Mouse (Mus musculus) heart, postnatal 36 days (tissue): ENCODE data around the gene Cntnap2. TPM values are rescaled to one million over a fixed set of nuclear protein-coding genes. Genes with fewer than 3 reads are reported as not detected.

Experiments used
- DNase-seq, 2 experiments: peaks; one replicate each; pipeline ENCODE4 v3.0.0; 2021 to 2022
- intact Hi-C: fragments of 180-260 bp; cut with DNase I; formaldehyde crosslinking; loops from one replicate; pipeline ENCODE4 v1.15.1; 2025
- total RNA-seq, 2 experiments: library from RNA; stranded (reverse); gene quantifications; 2 replicates each; pipeline ENCODE4 v1.2.3; 2021

Cntnap2 gene
- not detected for total RNA-seq

GRCm38 (mm10) chr6:45059091-45059490 is at the start of gene Cntnap2:
Gene Cntnap2 (plus strand): TSS chr6:45059357.
- DNase-seq: peak in 1 of 2 experiments; percentile 6

GRCm38 (mm10) chr6:45026011-45026682 is 33.0 kb upstream of the Cntnap2 start:
- intact Hi-C loops: loop anchor here (2.0 to 10.0 kb wide), 3 partner anchors 931 to 1629 kb away; no protein-coding TSS in a partner anchor
- no peak for DNase-seq

More at GRCm38 (mm10) chr6:45059091-45059490, at the start of gene Cntnap2:
- intact Hi-C loops: no loop called here

GRCm38 (mm10) chr6:45039454-45039853 is 19.7 kb upstream of the Cntnap2 start:
- intact Hi-C loops: no loop called here

GRCm38 (mm10) chr6:45059556-45060471 is 657 bp downstream of the Cntnap2 start:
- intact Hi-C loops: no loop called here
- DNase-seq: no peak

More at GRCm38 (mm10) chr6:45039454-45039853, 19.7 kb upstream of the Cntnap2 start:
- no peak for DNase-seq

GRCm38 (mm10) chr6:45062214-45062997 is 3.2 kb downstream of the Cntnap2 start:
- intact Hi-C loops: no loop called here
- DNase-seq: no peak

- no peak for DNase-seq
- intact Hi-C loops: no loop called here
Observed at GRCm38 (mm10) chr6:45088304-45088703, 29.1 kb downstream of the Cntnap2 start.

GRCm38 (mm10) chr6:45113613-45114012 is 54.5 kb downstream of the Cntnap2 start:
- intact Hi-C loops: no loop called here
- DNase-seq: no peak

GRCm38 (mm10) chr6:45144882-45145281 is 85.7 kb downstream of the Cntnap2 start:
- DNase-seq: no peak
- intact Hi-C loops: no loop called here

- no peak for DNase-seq
- intact Hi-C loops: no loop called here
Observed at GRCm38 (mm10) chr6:45205039-45205438, 145.9 kb downstream of the Cntnap2 start.

- intact Hi-C loops: no loop called here
- DNase-seq: no peak
Observed at GRCm38 (mm10) chr6:45214330-45214729, 155.2 kb downstream of the Cntnap2 start.

GRCm38 (mm10) chr6:45229002-45229401 is 169.8 kb downstream of the Cntnap2 start:
- intact Hi-C loops: no loop called here
- DNase-seq: no peak

GRCm38 (mm10) chr6:45232571-45232970 is 173.4 kb downstream of the Cntnap2 start:
- DNase-seq: no peak
- intact Hi-C loops: no loop called here

GRCm38 (mm10) chr6:45236531-45236930 is 177.4 kb downstream of the Cntnap2 start:
- DNase-seq: no peak

GRCm38 (mm10) chr6:45238117-45238516 is 179.0 kb downstream of the Cntnap2 start:
- no peak for DNase-seq
- intact Hi-C loops: no loop called here

More at GRCm38 (mm10) chr6:45236531-45236930, 177.4 kb downstream of the Cntnap2 start:
- intact Hi-C loops: no loop called here

GRCm38 (mm10) chr6:45241218-45241617 is 182.1 kb downstream of the Cntnap2 start:
- DNase-seq: no peak
- intact Hi-C loops: no loop called here

GRCm38 (mm10) chr6:45244680-45245079 is 185.5 kb downstream of the Cntnap2 start:
- intact Hi-C loops: no loop called here
- no peak for DNase-seq

- intact Hi-C loops: no loop called here
- DNase-seq: no peak
Observed at GRCm38 (mm10) chr6:45258047-45258446, 198.9 kb downstream of the Cntnap2 start.

- intact Hi-C loops: no loop called here
- no peak for DNase-seq
Observed at GRCm38 (mm10) chr6:45271537-45271936, 212.4 kb downstream of the Cntnap2 start.

- intact Hi-C loops: no loop called here
- DNase-seq: no peak
Observed at GRCm38 (mm10) chr6:45273259-45273775, 214.2 kb downstream of the Cntnap2 start.

- intact Hi-C loops: no loop called here
- no peak for DNase-seq
Observed at GRCm38 (mm10) chr6:45290154-45290553, 231.0 kb downstream of the Cntnap2 start.
